Mouse (Mus musculus) megakaryocyte, embryonic 14.5 days (primary cell): ENCODE measurements around the gene Isx.

Experiments
- FLI1 ChIP-seq: IDR thresholded peaks from 2 replicates; pipeline ENCODE4 v1.6.1; 2012; ENCODE audit warnings: low read length, inconsistent platforms, mixed read lengths
- GATA1 ChIP-seq: IDR thresholded peaks from 3 replicates; pipeline ENCODE4 v1.6.1; 2012; ENCODE audit warnings: mixed read lengths, low read length, inconsistent platforms, borderline replicate concordance

DNA sequence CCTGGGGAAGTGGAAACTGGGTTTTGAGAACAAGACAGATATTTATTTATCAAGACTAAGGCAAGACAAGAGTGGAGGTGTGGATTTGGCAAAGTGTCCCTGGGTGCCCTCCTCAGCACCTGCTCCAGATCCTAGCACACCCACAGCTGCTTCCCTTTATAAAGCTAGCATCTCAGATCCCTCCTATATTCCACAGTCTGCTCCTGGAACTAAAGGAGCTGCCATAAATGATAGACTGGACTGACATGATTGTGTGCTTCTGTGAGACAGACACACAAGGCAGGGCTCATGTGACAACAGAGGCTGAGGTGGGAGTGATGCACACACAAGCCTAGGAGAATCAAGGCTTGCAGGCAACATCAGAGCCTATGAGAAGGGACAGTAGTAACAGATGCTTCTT lies 22.0 kb upstream of the Isx start:
- no peak for TF ChIP-seq GATA1
- TF ChIP-seq FLI1 = no peak
